Mouse (Mus musculus) urinary bladder, postnatal 0 days (tissue): ENCODE results near the gene Rbmy. TPM values are rescaled to one million over a fixed set of nuclear protein-coding genes. Genes with fewer than 3 reads are reported as not detected.

Experiments used
- polyA plus RNA-seq: library from polyadenylated mRNA; unstranded; fragments of >200 nt; fragmentation: Nextera tagmentation; extraction: Ambion mirVana; gene quantifications from 2 replicates; pipeline ENCODE4 v1.2.1, GENCODE M21; 2015

The Rbmy gene
- not detected in 2 replicates for polyA plus RNA-seq

GRCm38 (mm10) chrY:2830380-2830779 is at the start of gene Rbmy, which contains the start of gene Gm10256:
Gene Rbmy (plus strand): TSS chrY:2830680.
Gene Gm10256 (plus strand): TSS chrY:2830699.

GRCm38 (mm10) chrY:2796105-2796504 is 34.4 kb upstream of the Rbmy start, which contains the start of gene Gm4064:
Gene Gm4064 (minus strand): TSS chrY:2796205.

Other genes with a start within 250 kb of the Rbmy start
- gene H2al2c, start 231.6 kb upstream of the Rbmy start, polyA plus RNA-seq = not detected in 2 replicates
- gene Sry, start 167.0 kb upstream of the Rbmy start, polyA plus RNA-seq = not detected in 2 replicates
- not detected in 2 replicates for gene H2al2b, start 110.0 kb upstream of the Rbmy start, polyA plus RNA-seq
- not detected in 2 replicates for gene Gm4064, start 34.5 kb upstream of the Rbmy start, polyA plus RNA-seq
- not detected in 2 replicates for gene Gm10256, start within 50 bp of the Rbmy start, polyA plus RNA-seq
- not detected in 2 replicates for gene Gm10352, start 70.3 kb downstream of the Rbmy start, polyA plus RNA-seq
- gene Gm29289, start 101.9 kb downstream of the Rbmy start, polyA plus RNA-seq = not detected in 2 replicates